Mouse (Mus musculus): Measurements from ENCODE around the gene Prss53. TPM values are rescaled to one million over a fixed set of nuclear protein-coding genes. Genes with fewer than 3 reads are reported as not detected.

Prss53 gene
- polyA plus RNA-seq, 1 experiment from 2014 or later, result 0.22 TPM

GRCm38 (mm10) chr7:127867641-127868040 lies 23.1 kb downstream of the Prss53 start:
- Histone ChIP-seq H3K4me3 (ENCODE audit: low read depth, low read length) (no peak overlapping the region), H3K27ac (replicated peaks; ENCODE audit: low read depth, low read length) (no peak overlapping the region), H3K36me3 (replicated peaks; ENCODE audit: control insufficient read depth, insufficient read depth, low read depth, low read length) (peaks cover 16% of the 10 kb centered on the region), H3K4me1 (ENCODE audit: control insufficient read depth, insufficient read depth, low read length) (no peaks in the 10 kb centered on the region), H3K4me2 (ENCODE audit: low read depth, low read length) (no peak overlapping the region), H3K9me3 (replicated peaks; ENCODE audit: control insufficient read depth, low read length) (no peaks in the 10 kb centered on the region), H3K27me3 (ENCODE audit: control insufficient read depth, insufficient read depth, low read length) (no peaks in the 10 kb centered on the region), H3K9ac (replicated peaks; ENCODE audit: low read length) (no peak overlapping the region)
- DNase-seq (ENCODE audit: low spot score), result no peak
- 95% methylated on average over 18 of the region's 18 CpGs for WGBS
- no peak for ATAC-seq (replicated peaks; ENCODE audit: insufficient number of reproducible peaks, low FRiP score, low TSS enrichment, low read depth)

GRCm38 (mm10) chr7:127866434-127866833 lies 24.3 kb downstream of the Prss53 start:
- Histone ChIP-seq H3K4me1 (ENCODE audit: control insufficient read depth, insufficient read depth, low read length) (no peaks in the 10 kb centered on the region), H3K9ac (replicated peaks; ENCODE audit: low read length) (no peak overlapping the region), H3K9me3 (replicated peaks; ENCODE audit: control insufficient read depth, low read length) (no peaks in the 10 kb centered on the region), H3K4me3 (ENCODE audit: low read depth, low read length) (no peak overlapping the region), H3K4me2 (ENCODE audit: low read depth, low read length) (no peak overlapping the region), H3K27ac (replicated peaks; ENCODE audit: low read depth, low read length) (no peak overlapping the region), H3K36me3 (replicated peaks; ENCODE audit: control insufficient read depth, insufficient read depth, low read depth, low read length) (peaks cover 16% of the 10 kb centered on the region), H3K27me3 (ENCODE audit: control insufficient read depth, insufficient read depth, low read length) (no peaks in the 10 kb centered on the region)
- DNase-seq (ENCODE audit: low spot score) (no peak), ATAC-seq (replicated peaks; ENCODE audit: insufficient number of reproducible peaks, low FRiP score, low TSS enrichment, low read depth) (no peak)
- 92% methylated on average over 12 of the region's 12 CpGs for WGBS

- H3K27ac ChIP-seq (replicated peaks; ENCODE audit: low read depth, low read length), result no peak overlapping the region
- DNase-seq (ENCODE audit: low spot score), result no peak
- no peaks in the 10 kb centered on the region for H3K9me3 ChIP-seq (replicated peaks; ENCODE audit: control insufficient read depth, low read length)
- no peaks in the 10 kb centered on the region for H3K36me3 ChIP-seq (replicated peaks; ENCODE audit: control insufficient read depth, insufficient read depth, low read depth, low read length)
- WGBS, result 90% methylated on average over 6 of the region's 6 CpGs
- no peaks in the 10 kb centered on the region for H3K4me1 ChIP-seq (ENCODE audit: control insufficient read depth, insufficient read depth, low read length)
- H3K9ac ChIP-seq (replicated peaks; ENCODE audit: low read length), result no peak overlapping the region
- no peak overlapping the region for H3K4me3 ChIP-seq (ENCODE audit: low read depth, low read length)
- ATAC-seq (replicated peaks; ENCODE audit: insufficient number of reproducible peaks, low FRiP score, low TSS enrichment, low read depth), result no peak
- H3K4me2 ChIP-seq (ENCODE audit: low read depth, low read length), result no peak overlapping the region
- H3K27me3 ChIP-seq (ENCODE audit: control insufficient read depth, insufficient read depth, low read length), result no peaks in the 10 kb centered on the region
These were observed 32.5 kb downstream of the Prss53 start for GRCm38 (mm10) chr7:127858258-127858657.

GRCm38 (mm10) chr7:127850906-127851305 lies 39.9 kb downstream of the Prss53 start:
- WGBS, result 63% methylated on average over 5 of the region's 5 CpGs
- Histone ChIP-seq H3K4me3 (ENCODE audit: low read depth, low read length) (no peak overlapping the region), H3K9me3 (replicated peaks; ENCODE audit: control insufficient read depth, low read length) (no peaks in the 10 kb centered on the region), H3K36me3 (replicated peaks; ENCODE audit: control insufficient read depth, insufficient read depth, low read depth, low read length) (no peaks in the 10 kb centered on the region), H3K27ac (replicated peaks; ENCODE audit: low read depth, low read length) (no peak overlapping the region), H3K9ac (replicated peaks; ENCODE audit: low read length) (no peak overlapping the region), H3K4me1 (ENCODE audit: control insufficient read depth, insufficient read depth, low read length) (no peaks in the 10 kb centered on the region), H3K27me3 (ENCODE audit: control insufficient read depth, insufficient read depth, low read length) (no peaks in the 10 kb centered on the region), H3K4me2 (ENCODE audit: low read depth, low read length) (no peak overlapping the region)
- DNase-seq (ENCODE audit: low spot score), result no peak
- ATAC-seq (replicated peaks; ENCODE audit: insufficient number of reproducible peaks, low FRiP score, low TSS enrichment, low read depth), result no peak

- no peak overlapping the region for H3K4me2 ChIP-seq (ENCODE audit: low read depth, low read length)
- H3K27ac ChIP-seq (replicated peaks; ENCODE audit: low read depth, low read length), result no peak overlapping the region
- no peaks in the 10 kb centered on the region for H3K36me3 ChIP-seq (replicated peaks; ENCODE audit: control insufficient read depth, insufficient read depth, low read depth, low read length)
- WGBS, result 79% methylated on average over 6 of the region's 6 CpGs
- H3K27me3 ChIP-seq (ENCODE audit: control insufficient read depth, insufficient read depth, low read length), result no peaks in the 10 kb centered on the region
- H3K9ac ChIP-seq (replicated peaks; ENCODE audit: low read length), result no peak overlapping the region
- no peak for DNase-seq (ENCODE audit: low spot score)
- ATAC-seq (replicated peaks; ENCODE audit: insufficient number of reproducible peaks, low FRiP score, low TSS enrichment, low read depth), result no peak
- H3K4me3 ChIP-seq (ENCODE audit: low read depth, low read length), result no peak overlapping the region
- H3K4me1 ChIP-seq (ENCODE audit: control insufficient read depth, insufficient read depth, low read length), result no peaks in the 10 kb centered on the region
- H3K9me3 ChIP-seq (replicated peaks; ENCODE audit: control insufficient read depth, low read length), result no peaks in the 10 kb centered on the region
These were observed 40.5 kb downstream of the Prss53 start for GRCm38 (mm10) chr7:127849973-127850875.

- Histone ChIP-seq H3K9ac (replicated peaks; ENCODE audit: low read length) (peak overlapping the region; percentile 67), H3K4me2 (ENCODE audit: low read depth, low read length) (peak overlapping the region; percentile 88), H3K4me3 (ENCODE audit: low read depth, low read length) (peak overlapping the region; percentile 63), H3K27me3 (ENCODE audit: control insufficient read depth, insufficient read depth, low read length) (no peaks in the 10 kb centered on the region), H3K27ac (replicated peaks; ENCODE audit: low read depth, low read length) (0 out of 2 replicates have a peak overlapping the region, but pooled peaks have one; percentile 56), H3K36me3 (replicated peaks; ENCODE audit: control insufficient read depth, insufficient read depth, low read depth, low read length) (no peaks in the 10 kb centered on the region), H3K4me1 (ENCODE audit: control insufficient read depth, insufficient read depth, low read length) (no peaks in the 10 kb centered on the region), H3K9me3 (replicated peaks; ENCODE audit: control insufficient read depth, low read length) (no peaks in the 10 kb centered on the region)
- DNase-seq (ENCODE audit: low spot score), result peak; percentile 86
- peak; percentile 47 for ATAC-seq (replicated peaks; ENCODE audit: insufficient number of reproducible peaks, low FRiP score, low TSS enrichment, low read depth)
- under 1% methylated on average over 40 of the region's 40 CpGs for WGBS
These were observed 48.6 kb downstream of the Prss53 start for GRCm38 (mm10) chr7:127842001-127842718.

GRCm38 (mm10) chr7:127841340-127842000 lies 49.3 kb downstream of the Prss53 start:
- Histone ChIP-seq H3K4me3 (ENCODE audit: low read depth, low read length) (peak overlapping the region; percentile 63), H3K9me3 (replicated peaks; ENCODE audit: control insufficient read depth, low read length) (no peaks in the 10 kb centered on the region), H3K27me3 (ENCODE audit: control insufficient read depth, insufficient read depth, low read length) (no peaks in the 10 kb centered on the region), H3K9ac (replicated peaks; ENCODE audit: low read length) (peak overlapping the region; percentile 67), H3K27ac (replicated peaks; ENCODE audit: low read depth, low read length) (peak overlapping the region; percentile 70), H3K4me2 (ENCODE audit: low read depth, low read length) (peak overlapping the region; percentile 88), H3K4me1 (ENCODE audit: control insufficient read depth, insufficient read depth, low read length) (no peaks in the 10 kb centered on the region), H3K36me3 (replicated peaks; ENCODE audit: control insufficient read depth, insufficient read depth, low read depth, low read length) (no peaks in the 10 kb centered on the region)
- whole genome bisulfite sequencing, result under 1% methylated on average over 46 of the region's 46 CpGs
- DNase-seq (ENCODE audit: low spot score) (peak; percentile 93), ATAC-seq (replicated peaks; ENCODE audit: insufficient number of reproducible peaks, low FRiP score, low TSS enrichment, low read depth) (peak; percentile 82)
